Comparison of ENCODE assay signal across 28 mouse cellular contexts in the genomic region with DNA sequence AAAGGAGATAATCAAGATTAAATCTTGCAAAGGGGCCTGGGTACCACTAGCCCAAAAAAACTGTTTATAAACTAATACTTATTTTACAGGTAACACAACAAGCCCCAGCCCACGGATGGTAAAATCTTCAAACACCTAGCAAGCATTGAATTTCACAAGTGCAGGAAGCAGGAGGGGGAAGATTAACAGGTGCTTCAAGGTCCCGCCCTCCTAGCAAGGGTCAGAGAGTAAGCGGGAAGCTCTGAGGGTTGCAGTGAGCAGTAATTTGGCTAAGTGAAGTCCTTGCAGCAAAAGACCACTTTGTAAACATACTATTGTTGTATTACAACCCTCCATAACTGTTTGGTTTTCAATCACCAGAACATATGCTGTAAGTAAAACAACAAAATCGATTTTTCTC. TPM values are rescaled to one million over a fixed set of nuclear protein-coding genes. Genes with fewer than 3 reads are reported as not detected.
DNase-seq lines count a peak whose midpoint lies in the region; ATAC-seq lines count a peak whose summit lies in the region.
"Had no signal": no experiment of that assay in that cellular context is flagged by ENCODE, and none has a peak within 500 bp of the region (broad histone marks: within the 10 kb centered on the region; RNA-seq: fewer than 3 reads in every experiment).

No protein-coding gene starts in this region.

- no peaks in the 10 kb centered on the region for H3K27me3 ChIP-seq in lung, embryonic 16.5 days (ENCODE audit: control insufficient read depth, insufficient read depth, low read depth, low read length)
- H3K27me3 ChIP-seq: CH12.LX; embryonic facial prominence, embryonic 13.5 days; embryonic facial prominence, embryonic 15.5 days; forebrain, embryonic 12.5 days; Patski had no signal

- H3K27ac ChIP-seq in lung, embryonic 16.5 days (ENCODE audit: low read length): peak overlapping the region; percentile 56
- H3K27ac ChIP-seq: embryonic facial prominence, embryonic 13.5 days; embryonic facial prominence, embryonic 15.5 days; forebrain, embryonic 10.5 days; forebrain, embryonic 12.5 days had no signal

- H3K9me3 ChIP-seq in lung, embryonic 16.5 days (ENCODE audit: control insufficient read depth, low read length): no peaks in the 10 kb centered on the region
- H3K9me3 ChIP-seq: embryonic facial prominence, embryonic 13.5 days; embryonic facial prominence, embryonic 15.5 days; forebrain, embryonic 12.5 days; G1E had no signal

- H3K36me3 ChIP-seq in lung, embryonic 16.5 days (ENCODE audit: control insufficient read depth, insufficient read depth, low read length): peaks cover 9% of the 10 kb centered on the region

- no peak overlapping the region for H3K4me3 ChIP-seq in lung, embryonic 16.5 days (ENCODE audit: low read length)
- H3K4me3 ChIP-seq: embryonic facial prominence, embryonic 13.5 days; embryonic facial prominence, embryonic 15.5 days; erythroblast, embryonic 14.5 days; forebrain, embryonic 10.5 days; forebrain, embryonic 12.5 days had no signal

- H3K4me1 ChIP-seq in lung, embryonic 16.5 days (replicated peaks; ENCODE audit: control insufficient read depth, insufficient read depth, low read length): peaks cover 3% of the 10 kb centered on the region; the same call in 1 of the 2 replicates
- H3K4me1 ChIP-seq: embryonic facial prominence, embryonic 13.5 days; embryonic facial prominence, embryonic 15.5 days; forebrain, embryonic 10.5 days; forebrain, embryonic 12.5 days had no signal

- no peak overlapping the region for H3K4me2 ChIP-seq in lung, embryonic 16.5 days (ENCODE audit: low read depth, low read length)
- H3K4me2 ChIP-seq: embryonic facial prominence, embryonic 13.5 days; embryonic facial prominence, embryonic 15.5 days; forebrain, embryonic 12.5 days had no signal

- H3K9ac ChIP-seq in lung, embryonic 16.5 days (ENCODE audit: low read length): no peak overlapping the region
- H3K9ac ChIP-seq: embryonic facial prominence, embryonic 13.5 days; embryonic facial prominence, embryonic 15.5 days; forebrain, embryonic 12.5 days had no signal

- peak; percentile 60; the same call in 1 of the 2 replicates for ATAC-seq in lung, embryonic 16.5 days (ENCODE audit: low read depth)
- ATAC-seq: activated CD4-positive, CD25-positive, alpha-beta regulatory T cell, adult 4 months; CD4-positive, CD25-positive, alpha-beta regulatory T cell, adult 4 months; forebrain, embryonic 14.5 days; forebrain, embryonic 16.5 days; Patski had no signal

- DNase-seq in lung, postnatal 4 days: no peak
- peak; percentile 19 for DNase-seq in lung, postnatal 25 days (ENCODE audit: low spot score)
- no peak for DNase-seq in lung, postnatal 14 days
- DNase-seq in lung, postnatal 36 days: peak; percentile 34
- DNase-seq in cerebellum, postnatal 10 days: no peak
- DNase-seq: adrenal gland, adult 8-10 months; adrenal gland, postnatal 14 days; adrenal gland, postnatal 36 days; B cell, adult 2 months; cerebellum, adult 11-12 months; cerebellum, adult 2 months; cerebellum, adult 9-10 months; cerebellum, postnatal 14 days; cerebellum, postnatal 36 days; embryo, embryonic 11 days had no signal

- 50% methylated on average over 4 of the region's 4 CpGs for WGBS in lung, embryonic 16.5 days

RNA-seq across cellular contexts. Expression of gene Klhl11, which starts 15.3 kb away (rescaled TPM):
- polyA plus RNA-seq in lung, embryonic 16.5 days (2015; fragmentation: Nextera tagmentation; extraction: Ambion mirVana): 8.3 and 8.4 TPM in 2 replicates

RNA-seq across cellular contexts. Expression of gene Klhl10, which starts 15.5 kb away (rescaled TPM):
- polyA plus RNA-seq in lung, embryonic 16.5 days (2015; fragmentation: Nextera tagmentation; extraction: Ambion mirVana): 0.60 and 0.73 TPM in 2 replicates
- polyA plus RNA-seq: activated CD4-positive, CD25-positive, alpha-beta regulatory T cell, adult 4 months; erythroblast, embryonic 14.5 days; G1E had no signal

RNA-seq across cellular contexts. Expression of gene Nt5c3b, which starts 15.6 kb away (rescaled TPM):
- polyA plus RNA-seq in lung, embryonic 16.5 days (2015; fragmentation: Nextera tagmentation; extraction: Ambion mirVana): 126 and 129 TPM in 2 replicates

RNA-seq across cellular contexts. Expression of gene Fkbp10, which starts 41.8 kb away (rescaled TPM):
- polyA plus RNA-seq in lung, embryonic 16.5 days (2015; fragmentation: Nextera tagmentation; extraction: Ambion mirVana): 148 and 152 TPM in 2 replicates
- polyA plus RNA-seq: activated CD4-positive, CD25-positive, alpha-beta regulatory T cell, adult 4 months; CD4-positive, CD25-positive, alpha-beta regulatory T cell, adult 4 months; G1E had no signal

RNA-seq across cellular contexts. Expression of gene P3h4, which starts 42.6 kb away (rescaled TPM):
- 68.3 and 68.8 TPM in 2 replicates for polyA plus RNA-seq in lung, embryonic 16.5 days (2015; fragmentation: Nextera tagmentation; extraction: Ambion mirVana)
- polyA plus RNA-seq: activated CD4-positive, CD25-positive, alpha-beta regulatory T cell, adult 4 months; CD4-positive, CD25-positive, alpha-beta regulatory T cell, adult 4 months; erythroblast, embryonic 14.5 days; G1E had no signal

Comparison
In these comparisons a context has a peak if more than half of its experiments do, and no peak if none do; other contexts are left out.
1. DNase-seq: peak in lung, postnatal 25 days (single experiment) and lung, postnatal 36 days (single experiment); none in lung, postnatal 4 days (0 of 2), lung, postnatal 14 days (single experiment) and cerebellum, postnatal 10 days (0 of 2).